Mouse (Mus musculus): ENCODE data around the gene Meis2.

- TF ChIP-seq POLR2A (IDR thresholded peaks at IDR 0.05; ENCODE audit: borderline replicate concordance, extremely low read depth, insufficient read depth, insufficient read length, poor library complexity, severe bottlenecking) (no peak), CTCF (IDR thresholded peaks at IDR 0.05; ENCODE audit: borderline replicate concordance, extremely low read depth, insufficient read depth, insufficient read length) (no peak)
Measured at GRCm38 (mm10) chr2:115938296-115938695, 127.3 kb downstream of the Meis2 start.
